Mouse (Mus musculus) liver, postnatal 0 days (tissue): ENCODE measurements around the gene Adamts14. TPM values are rescaled to one million over a fixed set of nuclear protein-coding genes. Genes with fewer than 3 reads are reported as not detected.

Experiments used
- ATAC-seq: fragments of 200-750 bp; cut with Nextera tagmentation; 2 replicates; pipeline ENCODE4 v1.8.0; 2017; ENCODE audit warnings: mild to moderate bottlenecking, moderate library complexity
- DNase-seq: peaks from one replicate; pipeline ENCODE4 v3.0.0-alpha.2; 2016
- H3K27ac ChIP-seq: fragments of 300-500 bp; sonication (generic); 2 replicates; pipeline ENCODE4 v1.5.1; 2014; ENCODE audit warnings: antibody characterized with exemption, moderate library complexity, mild to moderate bottlenecking, low read depth
- H3K27me3 ChIP-seq: fragments of 300-500 bp; sonication (generic); 2 replicates; pipeline ENCODE4 v1.6.1; 2014; ENCODE audit warnings: low read length, control low read depth, mixed read lengths; ENCODE audit not compliant: insufficient read depth
- H3K36me3 ChIP-seq: fragments of 300-500 bp; sonication (generic); replicated peaks from 2 replicates; pipeline ENCODE4 v1.6.1; 2014; ENCODE audit warnings: mild to moderate bottlenecking, control low read depth, low read length, moderate library complexity, mixed read lengths; ENCODE audit not compliant: insufficient read depth
- H3K4me1 ChIP-seq: fragments of 300-500 bp; sonication (generic); 2 replicates; pipeline ENCODE4 v1.6.1; 2014; ENCODE audit warnings: antibody characterized with exemption, mild to moderate bottlenecking, control low read depth; ENCODE audit not compliant: insufficient read depth
- H3K4me2 ChIP-seq: fragments of 300-500 bp; sonication (generic); 2 replicates; pipeline ENCODE4 v1.6.1; 2014; ENCODE audit warnings: low read depth, mild to moderate bottlenecking, low read length, moderate library complexity, mixed read lengths
- H3K4me3 ChIP-seq: fragments of 300-500 bp; sonication (generic); 2 replicates; pipeline ENCODE4 v1.5.1; 2014; ENCODE audit warnings: low read depth, low read length
- H3K9ac ChIP-seq: fragments of 300-500 bp; sonication (generic); replicated peaks from 2 replicates; pipeline ENCODE4 v1.6.1; 2014; ENCODE audit warnings: mild to moderate bottlenecking, moderate library complexity
- H3K9me3 ChIP-seq: fragments of 300-500 bp; sonication (generic); 2 replicates; pipeline ENCODE4 v1.6.1; 2016; ENCODE audit warnings: mild to moderate bottlenecking, control low read depth, low read length, mixed read lengths
- CTCF ChIP-seq: sonication (generic); IDR thresholded peaks from 2 replicates; pipeline ENCODE4 v1.5.1; 2016; ENCODE audit warnings: antibody characterized with exemption, low read depth
- EP300 ChIP-seq: IDR thresholded peaks from 2 replicates; pipeline ENCODE4 v1.6.1; 2016; ENCODE audit warnings: antibody characterized with exemption, low read depth, mild to moderate bottlenecking
- WGBS: fragments of 180-500 bp; shearing (Covaris S2); extraction: QIAGEN DNeasy Blood & Tissue Kit; methylation state at CpG from one replicate; pipeline ENCODE4 v1.1.7; 2014; ENCODE audit not compliant: insufficient replicate concordance; 5-methylcytosine and 5-hydroxymethylcytosine counted together
- polyA plus RNA-seq: library from polyadenylated mRNA; unstranded; fragments of >200 nt; fragmentation: Nextera tagmentation; extraction: Ambion mirVana; gene quantifications from 2 replicates; pipeline ENCODE4 v1.2.1, GENCODE M21; 2015

The Adamts14 gene
- polyA plus RNA-seq, 1 experiment from 2014 or later: 0.39 TPM

DNA sequence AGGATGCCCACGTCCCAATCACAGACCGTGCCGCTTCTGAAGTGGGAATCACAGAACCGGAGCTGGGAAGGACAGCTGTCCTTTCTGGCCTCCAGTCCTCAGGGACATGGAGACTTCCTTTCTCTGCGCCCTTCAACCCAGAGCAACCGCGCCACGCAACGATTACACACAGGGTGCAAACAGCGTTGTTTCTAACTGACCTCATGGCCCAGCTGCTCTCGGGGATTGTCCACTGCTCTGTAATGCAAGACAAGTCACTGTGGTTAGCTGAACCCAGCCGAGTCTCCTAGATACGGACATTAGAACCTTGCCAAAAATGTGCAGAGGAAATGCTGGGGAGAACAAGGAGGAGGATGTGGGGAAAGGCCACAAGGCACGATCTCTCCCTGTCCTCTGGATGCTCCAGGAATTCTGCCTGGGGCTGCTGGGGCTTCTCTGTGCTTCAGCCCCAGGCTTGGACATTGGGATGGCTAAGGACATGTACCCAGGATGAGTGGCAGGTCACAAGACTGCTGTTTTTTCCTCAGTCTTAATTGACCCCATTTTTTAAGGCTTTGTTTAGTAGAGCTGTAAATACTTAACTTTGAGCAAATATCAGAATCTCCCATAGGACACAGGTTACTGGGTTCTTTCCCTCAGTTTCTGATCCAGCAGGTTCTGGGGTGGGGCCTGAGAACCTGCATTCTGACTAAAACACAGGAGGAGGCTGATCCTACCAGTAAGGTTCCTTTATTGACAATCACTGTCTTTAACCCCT lies 4.9 kb upstream of the Adamts14 start:
- WGBS: 37% methylated on average over 14 of the region's 14 CpGs
- Histone ChIP-seq H3K9me3 (no peaks in the 10 kb centered on the region), H3K27me3 (0 out of 2 replicates have a peak, but pooled peaks cover 4% of the 10 kb centered on the region), H3K4me1 (peaks cover 5% of the 10 kb centered on the region; the same call in 1 of the 2 replicates), H3K9ac (no peak overlapping the region), H3K36me3 (no peaks in the 10 kb centered on the region), H3K27ac (peak overlapping the region; percentile 66), H3K4me3 (no peak overlapping the region), H3K4me2 (no peak overlapping the region)
- TF ChIP-seq EP300: no peak
- TF ChIP-seq CTCF: no peak
- DNase-seq (peak; percentile 47), ATAC-seq (peak; percentile 77)

DNA sequence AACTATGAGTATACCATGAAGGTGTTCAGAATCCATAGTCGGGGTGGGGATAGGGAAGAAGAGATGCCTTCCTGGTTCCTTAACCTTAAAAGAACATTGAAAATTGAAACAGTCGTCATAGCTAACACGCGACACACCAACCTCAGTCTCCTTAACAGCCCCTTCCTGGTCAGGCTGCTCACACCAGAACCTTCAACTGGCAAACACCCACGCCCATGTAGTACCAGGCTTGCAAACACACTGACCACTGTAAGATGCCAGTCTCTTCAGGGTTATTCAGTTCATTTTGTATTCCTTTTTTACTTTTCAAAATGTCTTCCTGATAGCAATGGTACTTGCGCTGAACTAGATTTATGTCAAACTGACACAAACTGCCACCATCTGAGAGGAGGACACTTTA lies 3.8 kb upstream of the Adamts14 start:
- Histone ChIP-seq H3K4me3 (no peak overlapping the region), H3K4me2 (no peak overlapping the region), H3K36me3 (no peaks in the 10 kb centered on the region), H3K27me3 (peaks cover 11% of the 10 kb centered on the region; the same call in 1 of the 2 replicates), H3K4me1 (peaks cover 5% of the 10 kb centered on the region; the same call in 1 of the 2 replicates), H3K9me3 (no peaks in the 10 kb centered on the region), H3K9ac (no peak overlapping the region), H3K27ac (no peak overlapping the region)
- ATAC-seq (no peak), DNase-seq (no peak)
- WGBS: 84% methylated on average over 6 of the region's 6 CpGs
- no peak for TF ChIP-seq EP300
- no peak for TF ChIP-seq CTCF

DNA sequence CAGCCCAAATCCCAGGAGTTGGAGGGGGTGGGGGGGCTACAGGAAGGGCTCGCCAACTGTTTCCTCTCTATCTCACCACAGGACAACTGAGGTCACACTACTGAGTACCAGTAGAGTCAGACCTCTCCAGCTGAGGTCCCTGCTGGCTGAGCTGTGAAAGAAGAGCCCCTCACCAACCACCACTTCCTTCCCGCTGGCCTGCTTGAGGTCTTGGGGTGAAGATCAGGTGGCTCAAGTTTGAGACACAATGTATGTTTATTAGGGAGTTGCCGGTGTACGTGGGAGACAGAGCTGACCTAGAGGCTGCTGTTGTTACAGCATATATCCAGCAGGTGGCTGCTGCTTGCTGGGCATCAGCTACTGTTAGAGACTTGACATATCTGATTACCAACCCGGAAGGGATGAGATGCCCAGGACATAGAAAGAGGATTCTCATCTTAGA lies 2.5 kb upstream of the Adamts14 start:
- peaks cover 5% of the 10 kb centered on the region; the same call in 1 of the 2 replicates for H3K4me1 ChIP-seq
- H3K27ac ChIP-seq: no peak overlapping the region
- 0% methylated on average over 5 of the region's 5 CpGs for WGBS
- TF ChIP-seq CTCF (peak; percentile 80), EP300 (no peak)
- H3K9ac ChIP-seq: no peak overlapping the region
- no peak overlapping the region for H3K4me3 ChIP-seq
- DNase-seq (peak; percentile 54), ATAC-seq (peak; percentile 56)
- no peaks in the 10 kb centered on the region for H3K9me3 ChIP-seq
- no peak overlapping the region for H3K4me2 ChIP-seq
- H3K36me3 ChIP-seq: no peaks in the 10 kb centered on the region
- H3K27me3 ChIP-seq: peaks cover 11% of the 10 kb centered on the region; the same call in 1 of the 2 replicates

DNA sequence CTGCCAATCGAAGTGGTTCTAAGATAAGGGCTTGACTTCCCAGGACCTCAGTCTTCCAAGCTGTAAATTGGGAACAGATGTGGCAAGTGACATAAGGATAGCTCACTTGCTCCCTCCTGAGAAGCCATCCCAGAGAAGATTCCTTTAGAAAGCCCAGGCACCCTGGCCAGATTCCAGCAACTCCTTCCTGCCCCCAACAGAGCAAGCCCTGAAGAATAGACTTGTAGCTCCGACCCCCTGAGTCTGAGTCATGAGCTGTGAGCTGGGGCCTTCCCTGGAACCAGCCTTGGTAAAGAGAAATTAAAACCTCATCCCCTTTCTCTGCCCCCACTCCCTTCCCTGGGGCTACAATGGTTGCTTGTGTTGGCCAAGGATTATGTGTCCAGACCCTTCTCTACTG lies 1.3 kb upstream of the Adamts14 start:
- H3K4me2 ChIP-seq: no peak overlapping the region
- no peaks in the 10 kb centered on the region for H3K36me3 ChIP-seq
- peaks cover 5% of the 10 kb centered on the region; the same call in 1 of the 2 replicates for H3K4me1 ChIP-seq
- no peak overlapping the region for H3K4me3 ChIP-seq
- no peak overlapping the region for H3K9ac ChIP-seq
- no peak for DNase-seq
- no peak for TF ChIP-seq CTCF
- TF ChIP-seq EP300: no peak
- no peak overlapping the region for H3K27ac ChIP-seq
- H3K27me3 ChIP-seq: peaks cover 11% of the 10 kb centered on the region; the same call in 1 of the 2 replicates
- no peaks in the 10 kb centered on the region for H3K9me3 ChIP-seq
- 49% methylated on average over 2 of the region's 2 CpGs for WGBS
- ATAC-seq: no peak

DNA sequence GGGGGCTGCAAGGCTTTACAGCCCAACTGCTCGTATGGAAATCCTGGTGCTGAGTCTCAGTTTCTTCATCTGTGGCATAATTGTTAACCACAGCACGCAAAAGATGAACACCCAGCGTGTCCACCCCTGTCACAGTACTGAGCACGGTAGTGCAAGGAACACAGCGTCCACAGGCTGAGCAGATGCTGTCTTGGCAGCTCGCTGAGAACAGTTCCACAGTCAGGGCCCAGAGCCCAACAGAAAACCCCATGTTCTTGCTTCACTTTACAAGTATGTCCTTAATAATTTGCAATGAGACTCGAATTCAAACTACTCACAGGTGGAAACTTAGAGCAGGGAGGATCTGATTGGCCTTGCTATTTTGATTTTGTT lies 592 bp upstream of the Adamts14 start:
- ATAC-seq (no peak), DNase-seq (no peak)
- TF ChIP-seq EP300 (no peak), CTCF (no peak)
- H3K9me3 ChIP-seq: no peaks in the 10 kb centered on the region
- peaks cover 11% of the 10 kb centered on the region; the same call in 1 of the 2 replicates for H3K27me3 ChIP-seq
- H3K4me2 ChIP-seq: peak overlapping the region; percentile 84
- 45% methylated on average over 7 of the region's 7 CpGs for WGBS
- H3K27ac ChIP-seq: 0 out of 2 replicates have a peak overlapping the region, but pooled peaks have one; percentile 23
- no peak overlapping the region; the same call in 1 of the 2 replicates for H3K9ac ChIP-seq
- no peaks in the 10 kb centered on the region for H3K36me3 ChIP-seq
- peaks cover 5% of the 10 kb centered on the region; the same call in 1 of the 2 replicates for H3K4me1 ChIP-seq
- peak overlapping the region; percentile 41; the same call in 1 of the 2 replicates for H3K4me3 ChIP-seq

DNA sequence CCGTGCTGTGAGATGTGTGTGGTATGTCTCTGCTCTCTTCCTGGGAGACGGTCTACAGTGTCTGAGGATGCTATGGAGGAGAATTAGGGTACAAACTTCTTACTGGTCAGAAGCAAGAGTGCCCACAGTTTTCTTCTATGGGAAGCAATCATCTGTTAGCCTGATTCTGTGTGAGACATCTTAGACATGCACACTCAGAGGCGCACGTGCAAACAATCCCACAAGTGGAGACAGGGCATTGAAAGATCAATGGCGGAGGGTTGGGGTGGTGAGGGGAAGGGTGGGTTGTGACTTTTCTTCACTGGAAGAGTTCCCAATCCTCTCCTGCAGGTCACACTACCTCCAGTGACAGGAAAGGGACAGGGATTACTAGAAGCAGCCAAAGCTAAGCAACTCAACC lies 607 bp downstream of the Adamts14 start:
- Histone ChIP-seq H3K4me1 (no peaks in the 10 kb centered on the region; the same call in 1 of the 2 replicates), H3K4me3 (peak overlapping the region; percentile 41), H3K9me3 (no peaks in the 10 kb centered on the region), H3K36me3 (no peaks in the 10 kb centered on the region), H3K4me2 (peak overlapping the region; percentile 84), H3K9ac (peak overlapping the region; percentile 27), H3K27me3 (peaks cover 11% of the 10 kb centered on the region; the same call in 1 of the 2 replicates), H3K27ac (peak overlapping the region; percentile 23; the same call in 1 of the 2 replicates)
- no peak for ATAC-seq
- DNase-seq: no peak
- 48% methylated on average over 5 of the region's 5 CpGs for whole genome bisulfite sequencing
- TF ChIP-seq CTCF: no peak
- TF ChIP-seq EP300: no peak
